Mouse (Mus musculus) lung, embryonic 16.5 days (tissue): ENCODE measurements around the gene Podn. TPM values are rescaled to one million over a fixed set of nuclear protein-coding genes. Genes with fewer than 3 reads are reported as not detected.

Experiments used
- ATAC-seq: fragments of 200-750 bp; cut with Nextera tagmentation; 2 replicates; pipeline ENCODE4 v1.8.0; 2017; ENCODE audit warnings: low read depth, mild to moderate bottlenecking, moderate library complexity
- H3K27ac ChIP-seq: fragments of 300-500 bp; sonication (generic); 2 replicates; pipeline ENCODE4 v1.5.1; 2014; ENCODE audit warnings: mild to moderate bottlenecking, control low read depth, low read length
- H3K27me3 ChIP-seq: fragments of 300-500 bp; sonication (generic); 2 replicates; pipeline ENCODE4 v1.6.1; 2014; ENCODE audit warnings: low read depth, low read length, mixed read lengths; ENCODE audit not compliant: control insufficient read depth, insufficient read depth
- H3K36me3 ChIP-seq: fragments of 300-500 bp; sonication (generic); 2 replicates; pipeline ENCODE4 v1.6.1; 2014; ENCODE audit warnings: low read length; ENCODE audit not compliant: control insufficient read depth, insufficient read depth
- H3K4me1 ChIP-seq: fragments of 300-500 bp; sonication (generic); replicated peaks from 2 replicates; pipeline ENCODE4 v1.6.1; 2014; ENCODE audit warnings: low read length, mixed read lengths; ENCODE audit not compliant: control insufficient read depth, insufficient read depth
- H3K4me2 ChIP-seq: fragments of 300-500 bp; sonication (generic); 2 replicates; pipeline ENCODE4 v1.6.1; 2014; ENCODE audit warnings: low read depth, low read length, control low read depth
- H3K4me3 ChIP-seq: fragments of 300-500 bp; sonication (generic); 2 replicates; pipeline ENCODE4 v1.5.1; 2014; ENCODE audit warnings: mild to moderate bottlenecking, low read length, control low read depth
- H3K9ac ChIP-seq: fragments of 300-500 bp; sonication (generic); 2 replicates; pipeline ENCODE4 v1.6.1; 2014; ENCODE audit warnings: low read length, control low read depth
- H3K9me3 ChIP-seq: fragments of 300-500 bp; sonication (generic); 2 replicates; pipeline ENCODE4 v1.6.1; 2016; ENCODE audit warnings: low read length; ENCODE audit not compliant: control insufficient read depth
- WGBS: fragments of 180-500 bp; shearing (Covaris S2); extraction: QIAGEN DNeasy Blood & Tissue Kit; methylation state at CpG from one replicate; pipeline ENCODE4 v1.1.7; 2014; 5-methylcytosine and 5-hydroxymethylcytosine counted together
- polyA plus RNA-seq: library from polyadenylated mRNA; unstranded; fragments of >200 nt; fragmentation: Nextera tagmentation; extraction: Ambion mirVana; gene quantifications from 2 replicates; pipeline ENCODE4 v1.2.1, GENCODE M21; 2015

Gene Podn
- polyA plus RNA-seq, 1 experiment from 2014 or later = 1.5 TPM

- no peak overlapping the region for H3K27ac ChIP-seq
- WGBS = 45% methylated on average over 13 of the region's 14 CpGs
- ATAC-seq = no peak
Measured at GRCm38 (mm10) chr4:108018961-108019921, 77.0 kb downstream of the Podn start.

GRCm38 (mm10) chr4:108018241-108018923 is 77.9 kb downstream of the Podn start:
- H3K4me1 ChIP-seq = no peaks in the 10 kb centered on the region
- no peak overlapping the region for H3K4me2 ChIP-seq
- no peaks in the 10 kb centered on the region for H3K27me3 ChIP-seq
- H3K9me3 ChIP-seq = no peaks in the 10 kb centered on the region
- H3K36me3 ChIP-seq = no peaks in the 10 kb centered on the region
- no peak overlapping the region for H3K4me3 ChIP-seq
- WGBS = 34% methylated on average over 10 of the region's 10 CpGs
- no peak for ATAC-seq
- no peak overlapping the region for H3K9ac ChIP-seq
- H3K27ac ChIP-seq = no peak overlapping the region

More at GRCm38 (mm10) chr4:108018961-108019921, 77.0 kb downstream of the Podn start:
- no peaks in the 10 kb centered on the region for H3K4me1 ChIP-seq
- H3K36me3 ChIP-seq = no peaks in the 10 kb centered on the region
- no peaks in the 10 kb centered on the region for H3K27me3 ChIP-seq
- H3K9ac ChIP-seq = no peak overlapping the region
- no peak overlapping the region for H3K4me2 ChIP-seq
- H3K4me3 ChIP-seq = no peak overlapping the region
- no peaks in the 10 kb centered on the region for H3K9me3 ChIP-seq

GRCm38 (mm10) chr4:108017839-108018238 is 78.4 kb downstream of the Podn start:
- Histone ChIP-seq H3K27ac (no peak overlapping the region), H3K4me2 (no peak overlapping the region), H3K36me3 (no peaks in the 10 kb centered on the region), H3K9me3 (no peaks in the 10 kb centered on the region), H3K4me1 (no peaks in the 10 kb centered on the region), H3K4me3 (no peak overlapping the region), H3K27me3 (no peaks in the 10 kb centered on the region), H3K9ac (no peak overlapping the region)
- WGBS = 66% methylated on average over 7 of the region's 7 CpGs
- ATAC-seq = no peak

- H3K36me3 ChIP-seq = no peaks in the 10 kb centered on the region
- no peaks in the 10 kb centered on the region for H3K27me3 ChIP-seq
- no peak overlapping the region for H3K27ac ChIP-seq
- H3K9me3 ChIP-seq = no peaks in the 10 kb centered on the region
- no peaks in the 10 kb centered on the region for H3K4me1 ChIP-seq
- ATAC-seq = no peak
- 78% methylated on average over 3 of the region's 3 CpGs for WGBS
- H3K9ac ChIP-seq = no peak overlapping the region
- no peak overlapping the region for H3K4me3 ChIP-seq
- H3K4me2 ChIP-seq = no peak overlapping the region
Measured at GRCm38 (mm10) chr4:108016321-108016720, 79.9 kb downstream of the Podn start.

GRCm38 (mm10) chr4:108015067-108015765 is 81.0 kb downstream of the Podn start:
- H3K4me2 ChIP-seq = no peak overlapping the region
- ATAC-seq = peak; percentile 56; the same call in 1 of the 2 replicates
- H3K9me3 ChIP-seq = no peaks in the 10 kb centered on the region
- no peak overlapping the region for H3K9ac ChIP-seq
- H3K4me1 ChIP-seq = no peaks in the 10 kb centered on the region
- WGBS = 58% methylated on average over 14 of the region's 14 CpGs
- no peaks in the 10 kb centered on the region for H3K36me3 ChIP-seq
- H3K27ac ChIP-seq = no peak overlapping the region
- H3K27me3 ChIP-seq = no peaks in the 10 kb centered on the region
- H3K4me3 ChIP-seq = no peak overlapping the region

GRCm38 (mm10) chr4:108014466-108014865 is 81.8 kb downstream of the Podn start:
- Histone ChIP-seq H3K9me3 (no peaks in the 10 kb centered on the region), H3K9ac (no peak overlapping the region), H3K4me1 (no peaks in the 10 kb centered on the region), H3K27ac (no peak overlapping the region), H3K27me3 (no peaks in the 10 kb centered on the region), H3K36me3 (no peaks in the 10 kb centered on the region), H3K4me3 (no peak overlapping the region), H3K4me2 (no peak overlapping the region)
- 77% methylated on average over 2 of the region's 2 CpGs for WGBS
- no peak for ATAC-seq

GRCm38 (mm10) chr4:108008541-108008940 is 87.7 kb downstream of the Podn start:
- H3K4me2 ChIP-seq = no peak overlapping the region
- no peak for ATAC-seq
- no peak overlapping the region for H3K9ac ChIP-seq
- peaks cover 3% of the 10 kb centered on the region; the same call in 1 of the 2 replicates for H3K4me1 ChIP-seq
- H3K36me3 ChIP-seq = no peaks in the 10 kb centered on the region
- no peak overlapping the region for H3K4me3 ChIP-seq
- 55% methylated on average over 8 of the region's 8 CpGs for WGBS
- no peaks in the 10 kb centered on the region for H3K9me3 ChIP-seq
- no peak overlapping the region for H3K27ac ChIP-seq
- no peaks in the 10 kb centered on the region for H3K27me3 ChIP-seq

- Histone ChIP-seq H3K9me3 (no peaks in the 10 kb centered on the region), H3K27ac (no peak overlapping the region), H3K36me3 (no peaks in the 10 kb centered on the region), H3K4me2 (no peak overlapping the region), H3K9ac (no peak overlapping the region), H3K4me3 (no peak overlapping the region), H3K4me1 (peaks cover 3% of the 10 kb centered on the region; the same call in 1 of the 2 replicates), H3K27me3 (no peaks in the 10 kb centered on the region)
- 71% methylated on average over 7 of the region's 7 CpGs for WGBS
- no peak for ATAC-seq
Measured at GRCm38 (mm10) chr4:108007532-108008103, 88.6 kb downstream of the Podn start.
